22 mouse cellular contexts compared by ENCODE assay signal in genomic region chr7:99187451-99187850, GRCm38 (mm10). TPM values are rescaled to one million over a fixed set of nuclear protein-coding genes. Genes with fewer than 3 reads are reported as not detected.
DNase-seq lines count a peak whose midpoint lies in the region; ATAC-seq and TF ChIP-seq lines count a peak whose summit lies in the region.
"Had no signal": no experiment of that assay in that cellular context is flagged by ENCODE, and none has a peak within 500 bp of the region (broad histone marks: within the 10 kb centered on the region; RNA-seq: fewer than 3 reads in every experiment).

No protein-coding gene starts in this region.

- H3K27me3 ChIP-seq in liver, adult 2 months (ENCODE audit: control insufficient read depth, insufficient read depth, low read length) = no peaks in the 10 kb centered on the region
- H3K27me3 ChIP-seq in liver, embryonic 12.5 days (replicated peaks) = peaks cover 31% of the 10 kb centered on the region
- peaks cover 18% of the 10 kb centered on the region for H3K27me3 ChIP-seq in midbrain, embryonic 10.5 days (ENCODE audit: low read depth, poor library complexity, severe bottlenecking)
- H3K27me3 ChIP-seq: embryonic facial prominence, embryonic 15.5 days had no signal

- TF ChIP-seq POLR2A in liver, adult 2 months (IDR thresholded peaks at IDR 0.05; ENCODE audit: extremely low read depth, insufficient read depth, low read length) = no peak

- H3K9me3 ChIP-seq in liver, embryonic 12.5 days (replicated peaks) = no peaks in the 10 kb centered on the region
- H3K9me3 ChIP-seq in midbrain, embryonic 10.5 days (replicated peaks) = no peaks in the 10 kb centered on the region
- H3K9me3 ChIP-seq: embryonic facial prominence, embryonic 15.5 days; forebrain, embryonic 10.5 days; heart, embryonic 10.5 days; hindbrain, embryonic 15.5 days had no signal

- TF ChIP-seq CTCF in liver, adult 2 months (IDR thresholded peaks at IDR 0.05; ENCODE audit: low read depth, low read length) = no peak

- 60% methylated on average over 5 of the region's 5 CpGs for WGBS in liver, adult 2 months
- WGBS in liver, embryonic 12.5 days (ENCODE audit: insufficient replicate concordance) = 61% methylated on average over 5 of the region's 5 CpGs
- 87% methylated on average over 5 of the region's 5 CpGs for WGBS in midbrain, embryonic 10.5 days

- no peak overlapping the region for H3K4me3 ChIP-seq in liver, adult 2 months (ENCODE audit: insufficient read depth, low read depth, low read length)
- no peak overlapping the region for H3K4me3 ChIP-seq in liver, embryonic 12.5 days
- H3K4me3 ChIP-seq in brown adipose tissue, adult 24 weeks (ENCODE audit: insufficient read depth, low read depth, low read length) = no peak overlapping the region
- H3K4me3 ChIP-seq in midbrain, embryonic 10.5 days = no peak overlapping the region
- H3K4me3 ChIP-seq: embryonic facial prominence, embryonic 15.5 days; erythroblast, embryonic 14.5 days; forebrain, embryonic 10.5 days; heart, embryonic 10.5 days; hindbrain, embryonic 15.5 days had no signal

- H3K27ac ChIP-seq in liver, adult 2 months (replicated peaks; ENCODE audit: insufficient read depth, low read depth, low read length) = no peak overlapping the region
- H3K27ac ChIP-seq in liver, embryonic 12.5 days = no peak overlapping the region
- H3K27ac ChIP-seq in brown adipose tissue, adult 24 weeks (replicated peaks; ENCODE audit: low read depth, low read length) = peak overlapping the region; percentile 90
- no peak overlapping the region for H3K27ac ChIP-seq in midbrain, embryonic 10.5 days (replicated peaks)
- H3K27ac ChIP-seq: embryonic facial prominence, embryonic 15.5 days; forebrain, embryonic 10.5 days; heart, embryonic 10.5 days; hindbrain, embryonic 15.5 days had no signal

- 0 out of 2 replicates have a peak, but pooled peaks cover under 1% of the 10 kb centered on the region for H3K79me2 ChIP-seq in liver, adult 2 months (ENCODE audit: control insufficient read depth, insufficient read depth, low read length)

- no peak overlapping the region for H3K9ac ChIP-seq in liver, adult 2 months (ENCODE audit: low read depth, low read length)
- H3K9ac ChIP-seq in liver, embryonic 12.5 days = no peak overlapping the region
- H3K9ac ChIP-seq: embryonic facial prominence, embryonic 15.5 days; hindbrain, embryonic 15.5 days had no signal

- H3K4me1 ChIP-seq in liver, adult 2 months (ENCODE audit: control insufficient read depth, insufficient read depth, low read length) = peaks cover 29% of the 10 kb centered on the region
- H3K4me1 ChIP-seq in liver, embryonic 12.5 days = peaks cover 25% of the 10 kb centered on the region
- H3K4me1 ChIP-seq in brown adipose tissue, adult 24 weeks (ENCODE audit: control insufficient read depth, insufficient read depth, insufficient read length, low read length) = peaks cover 16% of the 10 kb centered on the region
- peaks cover 9% of the 10 kb centered on the region for H3K4me1 ChIP-seq in midbrain, embryonic 10.5 days

- no peak for ATAC-seq in liver, embryonic 12.5 days
- ATAC-seq: forebrain, embryonic 14.5 days; intestine, embryonic 16.5 days had no signal

- H3K36me3 ChIP-seq in liver, adult 2 months (ENCODE audit: control insufficient read depth, insufficient read depth, low read length) = no peaks in the 10 kb centered on the region
- no peaks in the 10 kb centered on the region for H3K36me3 ChIP-seq in liver, embryonic 12.5 days
- H3K36me3 ChIP-seq in midbrain, embryonic 10.5 days = no peaks in the 10 kb centered on the region
- H3K36me3 ChIP-seq: embryonic facial prominence, embryonic 15.5 days; forebrain, embryonic 10.5 days; heart, embryonic 10.5 days; hindbrain, embryonic 15.5 days had no signal

- peak; percentile 63 for DNase-seq in adrenal gland, postnatal 10 days
- DNase-seq in adrenal gland, adult 8-10 months = no peak
- DNase-seq in gastrocnemius, postnatal 25 days = peak; percentile 43
- no peak for DNase-seq in gastrocnemius, postnatal 10 days
- peak; percentile 77 for DNase-seq in liver, adult 2 months (ENCODE audit: extremely low read depth, low read depth, low spot score)
- no peak for DNase-seq in midbrain, embryonic 10.5 days (ENCODE audit: low spot score)
- DNase-seq: cerebellum, adult 11 months; cerebellum, adult 8-10 months; cerebellum, postnatal 14 days; embryo, embryonic 11 days; kidney, adult 2 months had no signal

- no peak overlapping the region for H3K4me2 ChIP-seq in liver, embryonic 12.5 days
- H3K4me2 ChIP-seq: embryonic facial prominence, embryonic 15.5 days; hindbrain, embryonic 15.5 days had no signal

RNA-seq across cellular contexts. Expression of gene Dgat2, which starts 4.9 kb away (rescaled TPM):
- total RNA-seq in adrenal gland, postnatal 10 days (2021) = 100 to 1,000 TPM; 492 to 561 TPM
- total RNA-seq in adrenal gland, adult 8-10 months (2022) = 100 to 1,000 TPM; 138 to 436 (median 316) TPM
- 10 to 100 TPM; 34.1 to 57.3 TPM for total RNA-seq in gastrocnemius, postnatal 25 days (2021)
- 10 to 100 TPM; 11.4 to 15.6 TPM for total RNA-seq in gastrocnemius, postnatal 10 days (2021)
- 464 and 499 TPM in 2 replicates for total RNA-seq in liver, adult 2 months (2014; rRNA removed)
- polyA plus RNA-seq in liver, adult 2 months (2012; rRNA removed) = 610 and 703 TPM in 2 replicates
- 57.5 and 59.3 TPM in 2 replicates for polyA plus RNA-seq in liver, embryonic 12.5 days (2016; fragmentation: Nextera tagmentation; extraction: Ambion mirVana)
- polyA plus RNA-seq in brown adipose tissue, adult 24 weeks (2012; ENCODE audit: insufficient read depth, insufficient read length, missing spikeins) = 1,082 and 1,581 TPM in 2 replicates
- 10.9 and 13.6 TPM in 2 replicates for polyA plus RNA-seq in midbrain, embryonic 10.5 days (2016; fragmentation: Nextera tagmentation; extraction: Ambion mirVana)

RNA-seq across cellular contexts. Expression of gene Uvrag, which starts 46.5 kb away (rescaled TPM):
- 10 to 100 TPM; 31.8 to 38.0 TPM for total RNA-seq in adrenal gland, postnatal 10 days (2021)
- 10 to 100 TPM; 32.5 to 46.9 (median 40.3) TPM for total RNA-seq in adrenal gland, adult 8-10 months (2022)
- total RNA-seq in gastrocnemius, postnatal 25 days (2021) = 10 to 100 TPM in 1 of 2 experiments, 1 to 10 TPM in 1; 9.1 to 10.8 TPM
- 10 to 100 TPM; 18.4 to 25.0 TPM for total RNA-seq in gastrocnemius, postnatal 10 days (2021)
- total RNA-seq in liver, adult 2 months (2014; rRNA removed) = 18.3 and 19.9 TPM in 2 replicates
- 11.4 and 12.2 TPM in 2 replicates for polyA plus RNA-seq in liver, adult 2 months (2012; rRNA removed)
- 13.5 and 15.1 TPM in 2 replicates for polyA plus RNA-seq in liver, embryonic 12.5 days (2016; fragmentation: Nextera tagmentation; extraction: Ambion mirVana)
- polyA plus RNA-seq in brown adipose tissue, adult 24 weeks (2012; ENCODE audit: insufficient read depth, insufficient read length, missing spikeins) = 11.5 and 12.4 TPM in 2 replicates
- 9.7 and 10.0 TPM in 2 replicates for polyA plus RNA-seq in midbrain, embryonic 10.5 days (2016; fragmentation: Nextera tagmentation; extraction: Ambion mirVana)

RNA-seq across cellular contexts. Expression of gene Mogat2, which starts 51.0 kb away (rescaled TPM):
- under 1 TPM in 1 of 2 experiments, not detected in 1; 0.39 TPM for total RNA-seq in adrenal gland, postnatal 10 days (2021)
- total RNA-seq in adrenal gland, adult 8-10 months (2022) = 1 to 10 TPM in 1 of 4 experiments, under 1 TPM in 3; 0.25 to 1.5 (median 0.51) TPM
- not detected for total RNA-seq in gastrocnemius, postnatal 25 days (2021)
- under 1 TPM in 1 of 2 experiments, not detected in 1; 0.41 TPM for total RNA-seq in gastrocnemius, postnatal 10 days (2021)
- total RNA-seq in liver, adult 2 months (2014; rRNA removed) = 0.20 and 0.74 TPM in 2 replicates
- 0.22 and 0.34 TPM in 2 replicates for polyA plus RNA-seq in liver, adult 2 months (2012; rRNA removed)
- polyA plus RNA-seq in liver, embryonic 12.5 days (2016; fragmentation: Nextera tagmentation; extraction: Ambion mirVana) = 28.8 and 33.9 TPM in 2 replicates
- polyA plus RNA-seq in brown adipose tissue, adult 24 weeks (2012; ENCODE audit: insufficient read depth, insufficient read length, missing spikeins) = 0.59 and 1.3 TPM in 2 replicates
- polyA plus RNA-seq in midbrain, embryonic 10.5 days (2016; fragmentation: Nextera tagmentation; extraction: Ambion mirVana) = 18.5 and 30.3 TPM in 2 replicates
- total RNA-seq: heart, postnatal 10 days; MEL had no signal
- polyA plus RNA-seq: erythroblast, embryonic 14.5 days had no signal

Comparison
In these comparisons a context has a peak if more than half of its experiments do, and no peak if none do; other contexts are left out.
1. DNase-seq: peak in adrenal gland, postnatal 10 days (single experiment), gastrocnemius, postnatal 25 days (single experiment) and liver, adult 2 months (single experiment); none in adrenal gland, adult 8-10 months (single experiment), gastrocnemius, postnatal 10 days (single experiment) and midbrain, embryonic 10.5 days (single experiment).